Mouse (Mus musculus) telencephalon, adult 2 months (tissue): ENCODE data around the gene Tle3.
A peak's percentile ranks its signal among the peaks of the same experiment; 100 is the strongest.

ENCODE experiments used
- DNase-seq: peaks from one replicate; pipeline ENCODE4 v3.0.0-alpha.2; 2011; ENCODE audit warnings: low read depth, low spot score

Gene Tle3

DNA sequence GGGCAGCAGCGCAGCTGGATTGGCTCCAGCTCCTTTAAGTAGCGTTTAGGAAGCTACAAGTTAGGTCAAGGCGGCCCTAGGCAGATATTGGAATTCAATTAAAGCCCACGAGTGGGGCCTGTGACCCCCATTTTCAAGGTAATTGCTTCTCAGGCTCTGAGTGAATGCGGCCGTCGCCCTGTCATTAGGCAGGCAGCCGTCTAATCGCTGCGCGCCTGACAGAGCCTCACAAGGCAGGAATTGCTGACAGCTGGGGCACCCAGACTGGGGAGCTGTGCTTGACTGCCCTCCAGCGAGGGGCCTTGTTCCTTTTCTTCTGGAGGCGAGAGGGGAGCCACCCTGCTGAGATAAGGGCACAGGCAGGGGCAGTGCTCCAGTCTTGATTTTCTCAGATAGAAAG lies 24.3 kb downstream of the Tle3 start:
- no peak for DNase-seq

DNA sequence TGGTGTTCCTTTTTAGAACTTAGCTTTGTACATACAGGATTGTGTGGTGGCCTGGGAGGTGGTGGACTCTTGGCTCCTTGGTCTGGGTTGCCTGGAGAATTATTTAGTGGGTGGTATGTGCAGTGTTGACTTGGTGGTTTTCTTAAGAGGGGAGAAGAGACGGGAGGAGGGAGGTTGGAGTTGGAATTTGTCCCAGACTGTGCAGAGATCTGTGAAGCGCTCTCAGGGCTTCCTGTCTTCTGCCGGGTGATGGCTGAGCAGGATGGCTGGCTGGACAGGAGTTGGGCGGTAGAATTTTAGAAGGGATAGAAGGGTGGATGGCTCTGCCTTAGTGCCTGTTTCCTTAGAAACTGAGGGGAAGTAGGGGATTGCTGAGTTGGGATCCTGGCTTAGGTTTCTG lies 25.0 kb downstream of the Tle3 start:
- no peak for DNase-seq

DNA sequence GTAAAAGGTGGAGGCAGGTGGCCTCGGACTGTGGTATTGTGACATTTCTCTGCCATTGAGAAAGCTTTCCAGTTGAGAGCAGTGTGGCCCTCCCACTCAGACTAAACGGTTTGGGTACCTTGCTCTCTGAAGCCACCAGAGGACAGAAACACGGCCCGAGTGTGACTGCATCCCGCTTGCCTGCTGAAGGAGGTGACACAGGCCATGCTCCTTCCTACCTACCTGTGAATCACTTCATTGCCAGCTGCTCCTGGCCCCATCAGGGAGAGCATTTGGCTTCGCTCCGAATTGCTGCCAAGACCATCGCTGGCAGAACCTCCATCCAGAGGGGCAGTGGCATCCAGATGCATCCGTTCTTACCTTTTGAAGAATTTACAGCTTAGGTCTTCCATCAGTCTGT lies 26.0 kb downstream of the Tle3 start:
- no peak for DNase-seq

DNA sequence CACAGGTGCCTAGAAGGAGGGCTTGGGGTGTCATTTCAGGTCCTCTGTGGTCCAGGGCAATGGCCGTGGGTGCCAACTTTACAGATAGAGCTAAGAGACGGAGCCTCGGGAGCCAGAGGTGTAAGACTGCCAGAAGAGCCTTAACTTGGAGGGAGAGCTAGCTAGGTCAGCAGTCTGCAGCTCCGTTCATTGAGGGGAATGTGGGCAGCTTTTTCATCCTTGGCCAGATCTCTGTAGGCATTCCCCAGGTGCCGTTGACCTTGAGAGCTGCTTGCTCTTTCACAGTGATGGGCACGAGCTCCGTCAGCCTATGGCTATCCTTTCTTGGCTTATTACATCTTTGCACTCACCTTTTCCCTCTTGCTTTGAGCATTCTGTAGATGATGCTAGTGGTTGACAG lies 28.0 kb downstream of the Tle3 start:
- DNase-seq, result no peak

DNA sequence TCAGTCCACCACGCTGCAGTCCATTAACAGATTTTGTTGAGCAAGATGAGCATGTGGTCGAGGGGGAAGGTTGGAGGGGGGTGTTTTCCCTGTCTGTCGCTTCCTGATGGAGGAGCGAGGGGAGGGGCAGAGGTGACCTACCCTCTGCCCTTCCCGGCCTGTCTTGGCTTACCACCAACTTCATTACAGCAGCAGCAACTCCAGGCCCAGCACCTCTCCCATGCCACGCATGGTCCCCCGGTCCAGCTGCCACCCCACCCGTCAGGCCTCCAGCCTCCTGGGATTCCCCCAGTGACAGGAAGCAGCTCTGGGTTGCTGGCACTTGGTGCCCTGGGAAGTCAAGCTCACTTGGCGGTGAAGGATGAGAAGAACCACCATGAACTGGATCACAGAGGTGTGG lies 29.5 kb downstream of the Tle3 start:
- no peak for DNase-seq

DNA sequence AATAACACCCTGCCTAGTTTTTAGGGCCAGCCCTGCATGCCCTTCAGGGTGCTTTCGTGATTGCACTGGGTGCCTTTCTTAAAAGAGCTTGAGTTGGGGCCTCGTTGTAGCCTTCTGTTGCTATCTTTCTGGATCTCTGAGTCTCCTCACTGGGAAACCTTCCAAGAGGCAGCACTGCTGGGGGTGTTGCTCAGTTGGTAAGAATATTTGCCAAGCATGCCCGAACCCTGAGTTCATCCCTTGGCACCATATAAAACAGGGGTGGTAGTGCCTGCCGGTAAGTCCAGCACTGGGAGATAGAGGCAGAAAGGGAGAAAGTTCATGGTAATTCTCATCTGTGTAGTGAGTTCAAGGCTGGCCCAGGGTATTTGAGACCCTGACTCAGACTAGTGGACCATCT lies 30.1 kb downstream of the Tle3 start:
- no peak for DNase-seq

DNA sequence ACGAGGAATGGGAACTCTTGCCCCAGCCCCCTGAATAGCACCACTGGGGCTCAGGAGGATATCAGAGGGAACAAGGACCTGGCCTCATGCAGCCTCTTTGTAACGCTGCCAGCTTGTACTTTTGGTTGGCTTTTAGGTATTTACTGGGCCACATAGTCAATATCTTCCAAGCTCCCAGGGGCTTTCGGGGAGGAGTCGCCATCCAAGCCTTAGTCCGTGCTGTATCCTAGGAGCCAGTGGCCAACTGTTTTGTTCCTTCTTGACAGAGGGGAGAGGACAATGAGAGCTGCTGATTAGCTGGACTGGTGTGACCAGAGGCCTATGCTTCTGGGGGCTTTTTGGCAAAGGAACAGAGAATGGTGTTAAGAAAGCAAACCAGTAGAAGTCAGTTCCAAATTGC lies 30.6 kb downstream of the Tle3 start:
- DNase-seq, result no peak

DNA sequence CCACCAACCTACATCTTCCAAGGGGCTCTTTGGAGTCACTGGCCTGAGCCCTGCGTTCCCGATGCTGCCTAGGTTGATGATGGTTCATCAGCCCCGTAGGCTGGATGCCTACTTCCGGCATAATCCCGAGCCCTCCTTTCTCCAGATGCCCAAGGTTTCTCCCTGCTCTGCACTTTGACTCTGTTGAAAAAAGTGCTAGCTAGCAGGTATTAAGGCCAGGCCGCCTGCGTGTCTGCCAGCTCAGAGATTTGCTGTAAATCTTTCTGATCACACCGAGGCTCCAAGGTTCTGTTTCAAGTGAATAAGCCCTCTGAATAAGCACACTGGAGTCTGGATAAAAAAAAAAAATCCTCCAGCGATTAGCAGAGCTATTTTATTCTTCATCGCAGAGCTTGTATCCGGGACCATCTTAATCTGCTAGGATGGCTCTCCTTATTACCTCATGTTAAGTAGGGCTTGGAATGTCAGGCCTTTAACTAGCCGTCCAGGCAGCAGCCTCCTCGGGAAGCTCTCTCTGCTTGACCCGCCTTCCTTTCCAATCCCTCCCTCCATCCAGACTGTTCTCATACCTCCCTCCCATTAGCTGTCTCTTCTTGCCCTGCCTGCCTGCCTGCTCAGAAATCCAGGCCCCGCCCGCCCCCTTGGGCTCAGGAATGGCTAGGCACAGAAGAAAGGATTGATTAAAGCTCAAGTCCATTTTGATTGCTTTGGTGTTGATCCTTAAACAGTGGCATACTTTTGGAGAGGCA lies 31.9 kb downstream of the Tle3 start:
- no peak for DNase-seq

DNA sequence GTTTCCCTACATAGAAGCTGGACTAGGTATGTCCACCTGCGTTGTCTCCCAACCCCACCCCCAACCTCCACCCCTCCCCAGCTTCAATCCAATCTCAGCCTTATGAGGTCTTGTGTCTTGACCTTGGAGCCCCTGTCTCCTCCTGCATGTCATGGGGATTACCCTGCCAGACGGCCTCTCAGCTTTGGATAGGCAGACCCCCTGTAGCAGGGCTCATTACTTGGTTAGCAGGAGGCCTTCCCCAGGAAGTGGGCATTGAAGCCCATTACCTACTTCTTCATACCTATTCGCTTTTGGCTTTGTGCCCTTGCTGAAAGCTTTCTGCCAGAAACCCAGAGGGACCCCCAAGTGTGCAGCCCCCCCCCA lies 32.4 kb downstream of the Tle3 start:
- DNase-seq, result no peak

DNA sequence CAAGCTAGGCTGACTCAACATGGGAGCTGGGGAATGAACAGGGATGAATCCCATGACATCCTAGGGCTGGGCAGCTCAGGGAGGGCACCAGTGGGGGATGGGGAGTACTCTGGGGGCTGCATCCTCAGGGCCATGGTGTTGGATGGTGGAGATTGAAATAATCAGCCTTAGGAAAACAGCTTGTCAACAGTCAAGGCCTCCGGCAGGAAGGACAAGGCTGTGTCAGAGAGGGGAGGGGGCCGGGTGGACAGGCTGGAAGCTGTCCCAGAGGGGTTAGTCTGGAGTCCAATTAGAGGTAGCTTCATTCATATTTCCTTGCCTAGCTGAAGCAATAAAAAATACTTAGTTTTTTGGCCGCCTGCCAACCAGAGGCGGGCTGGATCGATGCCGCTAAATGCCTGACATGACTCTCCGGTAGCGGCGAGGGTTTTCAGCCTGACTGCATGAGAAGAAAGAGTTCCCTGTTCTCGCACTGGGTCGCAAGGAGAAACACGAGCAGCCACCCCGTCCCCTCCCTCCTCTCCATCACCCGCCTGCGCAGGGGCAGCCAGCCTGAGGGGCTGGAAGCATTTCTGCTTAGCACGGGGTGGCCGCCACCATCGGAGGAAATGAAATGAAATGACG lies 32.9 kb downstream of the Tle3 start:
- DNase-seq, result peak; percentile 44

DNA sequence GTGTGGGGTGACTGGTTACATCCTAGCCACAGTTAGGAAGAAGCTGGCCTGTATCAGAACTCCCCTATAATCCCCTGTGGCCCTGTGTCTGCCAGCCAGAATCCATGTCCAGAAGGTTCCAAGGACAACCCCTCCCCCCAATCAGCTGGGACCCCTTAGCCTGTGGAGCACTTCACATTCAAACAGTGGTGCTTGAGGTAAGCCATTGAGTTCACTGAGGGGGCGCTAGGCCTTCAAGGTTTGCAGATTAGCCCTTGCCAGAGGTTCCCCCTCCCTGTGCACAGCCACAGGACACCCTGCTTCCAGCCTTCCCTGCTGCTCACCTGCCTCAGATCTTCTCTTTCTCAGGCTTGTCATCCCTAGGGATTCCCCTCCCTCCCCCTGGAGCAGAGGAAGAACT lies 34.2 kb downstream of the Tle3 start:
- no peak for DNase-seq

DNA sequence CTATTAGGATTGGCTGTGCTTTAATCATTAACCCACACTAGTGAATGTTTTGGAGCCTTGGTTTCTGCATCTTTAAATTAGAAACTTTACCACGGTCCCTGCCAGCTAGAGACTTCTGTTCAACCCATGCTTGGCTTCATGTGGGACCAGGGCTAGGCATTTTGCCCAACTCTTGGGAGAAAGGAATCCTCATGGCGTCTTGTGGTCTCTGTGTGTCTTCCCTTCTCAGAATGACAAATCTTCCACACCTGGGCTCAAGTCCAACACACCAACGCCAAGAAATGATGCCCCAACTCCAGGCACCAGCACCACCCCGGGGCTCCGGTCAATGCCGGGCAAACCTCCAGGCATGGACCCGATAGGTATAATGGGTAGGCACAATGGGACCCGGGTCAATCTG lies 36.9 kb downstream of the Tle3 start:
- DNase-seq, result no peak

DNA sequence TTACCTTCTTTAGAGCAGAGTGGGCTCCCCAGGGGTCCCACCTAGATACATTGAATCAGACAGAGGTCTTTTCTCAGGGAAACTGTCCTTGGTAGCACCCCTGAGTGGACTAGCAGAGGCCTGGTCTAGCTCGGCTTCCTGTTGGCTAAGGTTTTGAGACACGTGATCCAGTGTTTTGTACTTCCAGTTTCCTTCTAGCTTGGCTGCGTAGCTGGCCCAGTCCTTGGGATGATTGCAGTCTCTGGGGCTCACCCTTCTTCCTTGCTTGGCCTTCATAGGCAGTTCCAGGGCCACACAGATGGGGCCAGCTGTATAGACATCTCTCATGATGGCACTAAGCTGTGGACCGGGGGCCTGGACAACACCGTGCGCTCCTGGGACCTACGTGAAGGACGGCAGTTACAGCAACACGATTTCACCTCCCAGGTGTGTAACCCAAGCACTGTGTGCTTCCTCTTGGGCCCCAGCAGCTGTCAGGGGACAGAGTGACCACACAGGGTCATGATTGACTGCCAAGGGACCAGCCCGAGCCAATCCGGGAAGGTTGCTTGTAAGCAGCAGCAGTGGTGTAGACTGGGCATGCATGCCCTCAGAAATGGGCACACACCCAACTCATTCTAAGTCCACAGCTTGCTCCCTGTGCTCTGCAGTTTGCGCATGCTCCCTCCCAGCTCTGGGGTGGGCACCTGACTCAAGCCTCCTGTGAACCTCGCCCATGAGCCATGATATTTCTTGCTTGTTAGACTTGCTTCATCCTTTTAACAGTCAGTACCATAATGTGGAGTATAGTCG lies 41.7 kb downstream of the Tle3 start:
- no peak for DNase-seq

DNA sequence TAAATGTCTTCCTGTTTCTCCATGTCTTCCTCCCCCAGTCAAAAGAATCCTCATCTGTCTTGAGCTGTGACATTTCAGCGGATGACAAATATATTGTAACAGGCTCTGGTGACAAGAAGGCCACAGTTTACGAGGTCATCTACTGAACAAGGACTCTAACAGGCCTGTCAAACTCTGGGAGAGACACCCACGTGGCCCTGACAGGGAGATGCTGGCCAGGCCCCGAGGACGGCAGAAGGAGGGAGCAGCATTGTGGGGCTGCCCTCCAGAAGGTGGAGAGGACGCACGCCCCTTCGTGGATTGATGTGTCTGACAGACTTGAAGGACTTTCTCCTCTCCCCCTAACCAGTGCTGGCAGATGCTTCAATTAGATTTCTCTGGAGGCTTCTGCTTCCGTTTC lies 44.4 kb downstream of the Tle3 start:
- no peak for DNase-seq

DNA sequence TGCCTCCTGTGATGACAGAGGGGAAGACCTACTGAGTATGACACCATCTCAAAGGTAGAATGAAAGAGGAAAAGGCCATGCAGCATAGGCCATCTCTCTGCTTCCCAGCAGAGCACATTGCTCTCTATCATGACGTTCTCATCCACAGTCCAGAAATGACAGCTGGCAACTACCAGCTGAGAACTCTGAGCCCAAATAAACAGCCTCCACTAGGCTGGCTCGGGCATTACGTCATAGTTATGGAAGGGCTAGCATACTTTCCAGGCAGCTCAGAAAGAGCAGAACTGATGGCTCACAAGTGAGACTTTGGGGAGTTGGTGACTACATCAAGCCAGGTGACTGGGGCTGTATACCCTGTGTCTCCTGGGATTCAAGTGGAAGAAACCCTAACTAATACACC lies 49.5 kb downstream of the Tle3 start:
- no peak for DNase-seq

DNA sequence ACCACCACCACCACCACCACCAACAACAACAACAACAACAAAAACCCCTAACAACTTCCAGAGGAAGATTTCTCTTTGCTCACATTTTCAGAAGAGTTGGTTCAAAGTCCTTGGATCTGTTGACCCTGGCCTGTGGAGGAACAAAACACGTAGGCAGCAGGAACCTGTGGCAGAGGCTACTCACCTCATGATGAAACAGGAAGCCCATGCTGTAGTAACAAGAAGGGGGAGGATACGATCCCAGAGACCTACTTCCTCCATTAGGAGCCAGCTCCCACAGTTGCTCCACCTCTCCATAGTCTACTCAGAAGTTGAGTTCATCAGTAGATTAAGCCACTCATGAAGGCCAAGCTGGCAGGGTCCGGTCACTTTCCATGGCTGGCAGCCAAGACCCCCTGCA lies 52.1 kb downstream of the Tle3 start:
- no peak for DNase-seq

DNA sequence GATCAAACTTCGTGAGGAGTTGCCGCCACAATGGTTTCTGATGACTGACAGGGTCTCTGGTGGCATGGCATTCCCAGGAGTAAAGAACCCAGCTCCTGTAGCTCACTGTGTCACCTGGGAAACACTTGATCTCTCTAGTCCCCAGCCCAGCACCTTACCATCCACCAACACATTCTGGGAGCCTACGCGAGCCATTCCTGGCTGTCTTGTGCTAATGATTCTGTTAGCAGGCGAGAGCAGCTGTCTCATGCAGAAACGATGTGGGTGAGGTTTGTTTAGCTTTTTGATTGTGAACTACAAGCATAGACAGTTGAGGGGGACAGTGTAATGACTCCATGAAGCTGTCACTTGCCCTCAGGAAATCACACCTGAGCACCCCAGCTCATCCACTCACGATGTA lies 54.3 kb downstream of the Tle3 start:
- peak; percentile 39 for DNase-seq

DNA sequence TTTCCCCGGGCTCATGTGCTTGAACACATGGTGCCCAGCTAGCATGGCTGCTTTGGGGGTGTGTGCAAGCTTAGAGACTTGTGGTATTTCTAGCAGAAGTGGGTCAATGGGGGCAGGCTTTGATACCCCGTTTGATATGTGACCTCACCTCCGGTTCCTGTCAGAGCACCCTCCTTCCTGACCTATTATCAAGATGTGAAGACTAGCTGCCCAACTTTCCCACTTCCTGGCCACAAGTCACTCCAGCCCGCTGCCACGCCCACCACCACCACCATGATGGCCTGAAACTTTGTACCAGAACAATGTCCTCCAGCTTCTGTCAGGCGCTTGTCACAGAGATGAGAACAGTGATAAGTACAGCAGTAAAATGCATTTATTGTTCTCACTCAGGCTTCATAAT lies 54.9 kb downstream of the Tle3 start:
- no peak for DNase-seq

DNA sequence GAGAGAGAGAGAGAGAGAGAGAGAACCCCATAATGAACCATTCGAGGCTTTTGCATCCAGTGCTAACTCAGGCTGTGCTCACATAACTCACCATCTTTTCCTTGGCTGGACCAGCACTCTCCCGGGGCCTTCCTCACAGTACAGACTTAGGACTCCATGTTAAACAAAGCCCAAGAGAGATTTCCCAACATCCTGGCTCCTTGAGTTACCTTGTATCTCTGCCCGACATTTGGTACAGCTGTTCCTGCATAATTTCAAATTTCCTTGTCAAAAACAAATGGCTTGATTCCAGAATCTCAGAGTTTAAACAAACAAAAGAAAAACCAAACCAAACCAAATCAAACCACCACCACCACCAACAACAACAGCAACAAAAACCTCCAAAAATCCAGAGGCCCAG lies 55.7 kb downstream of the Tle3 start:
- DNase-seq, result no peak

DNA sequence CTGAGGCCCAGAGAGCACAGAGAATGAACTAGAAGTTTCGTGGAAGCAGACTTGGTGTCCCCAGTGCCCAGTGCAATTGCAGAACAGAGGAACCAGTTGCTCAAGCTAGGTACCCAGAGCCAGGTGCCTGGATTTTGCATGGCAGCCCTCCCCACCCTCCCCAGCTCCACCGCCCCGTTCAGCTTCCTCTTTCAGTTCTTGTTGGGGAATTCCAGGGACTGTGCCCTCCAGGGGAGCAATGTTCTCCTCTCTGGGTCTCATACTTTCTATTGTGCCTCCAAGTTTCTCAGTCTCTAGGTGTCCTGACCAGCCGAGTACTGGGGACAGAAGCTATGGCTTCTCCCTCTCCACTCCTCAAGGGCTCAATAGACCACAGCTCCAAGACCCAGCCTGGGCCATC lies 59.7 kb downstream of the Tle3 start:
- DNase-seq, result no peak

DNA sequence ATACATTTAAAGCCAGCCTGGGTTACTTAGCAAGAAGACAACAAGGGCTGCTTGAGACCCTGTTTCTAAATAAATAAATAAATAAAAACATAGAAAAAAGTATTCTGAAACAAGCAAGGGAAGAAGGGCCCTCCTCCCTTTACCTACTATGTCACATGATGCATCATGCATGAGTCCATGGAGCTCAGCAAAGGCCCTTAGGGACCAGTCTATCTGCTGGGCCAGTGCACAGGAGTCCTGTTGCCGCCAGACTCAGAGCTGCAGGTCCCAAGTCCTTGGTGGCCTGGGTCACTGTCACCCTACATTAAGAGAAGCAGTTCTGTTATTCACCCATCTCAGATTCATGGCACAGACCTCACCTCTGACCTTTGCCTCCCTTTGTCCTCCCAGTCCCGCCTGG lies 61.0 kb downstream of the Tle3 start:
- DNase-seq, result no peak

DNA sequence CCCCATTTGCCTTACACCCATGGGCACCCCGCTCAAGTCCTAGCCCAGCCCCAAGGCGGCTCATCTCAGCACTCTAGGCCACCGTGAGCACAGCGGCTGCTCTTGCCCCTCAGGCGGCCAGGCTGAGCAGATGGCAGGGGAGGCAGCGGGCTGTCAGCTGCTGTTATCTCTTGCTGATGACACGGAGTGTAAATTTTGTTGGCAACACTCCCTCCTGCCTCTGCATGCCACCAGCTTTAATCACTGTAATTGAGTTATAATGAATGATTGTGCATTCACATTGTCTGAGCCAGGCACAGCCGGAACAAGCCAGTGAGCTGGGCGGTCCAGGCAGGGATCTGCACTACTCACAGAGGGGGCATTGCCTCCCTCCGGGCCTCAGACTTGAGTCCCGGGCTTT lies 61.9 kb downstream of the Tle3 start:
- DNase-seq, result peak; percentile 70
